Mouse (Mus musculus): ENCODE measurements around the gene Pla2g7. TPM values are rescaled to one million over a fixed set of nuclear protein-coding genes. Genes with fewer than 3 reads are reported as not detected.

The Pla2g7 gene
- polyA plus RNA-seq, 1 experiment from 2014 or later, result 8.4 TPM

DNA sequence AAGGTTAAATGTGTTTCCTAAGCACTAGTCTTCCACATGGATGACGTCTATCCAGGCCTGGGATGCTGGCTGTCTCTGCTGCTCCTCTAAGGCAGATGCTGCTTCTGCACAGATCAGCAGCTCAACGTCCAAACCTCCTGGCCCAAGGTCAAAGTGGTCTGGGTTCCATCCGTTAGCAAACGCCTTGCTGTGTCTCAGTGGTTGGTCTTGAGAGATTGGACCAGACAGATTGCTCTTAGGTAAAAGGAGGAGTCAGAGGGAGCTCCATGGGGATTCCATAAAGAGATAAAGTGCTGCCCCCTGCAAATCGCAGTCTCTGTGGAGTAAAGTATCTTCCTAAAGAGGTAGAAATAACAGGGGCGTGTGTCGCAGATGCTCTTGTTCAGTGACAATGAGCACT, 75.3 kb downstream of the Pla2g7 start:
- Histone ChIP-seq H3K36me3 (ENCODE audit: control insufficient read depth, insufficient read depth, low read length) (no peaks in the 10 kb centered on the region), H3K4me3 (ENCODE audit: low read depth, low read length) (no peak overlapping the region), H3K27me3 (ENCODE audit: control insufficient read depth, insufficient read depth, low read length) (no peaks in the 10 kb centered on the region), H3K4me2 (replicated peaks; ENCODE audit: low read depth, low read length) (no peak overlapping the region), H3K9me3 (ENCODE audit: control insufficient read depth, low read depth, low read length) (no peaks in the 10 kb centered on the region), H3K9ac (replicated peaks; ENCODE audit: low read depth, low read length) (no peak overlapping the region), H3K4me1 (ENCODE audit: control insufficient read depth, insufficient read depth, low read length) (no peaks in the 10 kb centered on the region), H3K27ac (ENCODE audit: low read length) (no peak overlapping the region)
- WGBS, result 73% methylated on average over 7 of the region's 7 CpGs
- no peak for ATAC-seq (ENCODE audit: insufficient number of reproducible peaks, insufficient read depth, low FRiP score, low read depth)

GRCm38 (mm10) chr17:43644375-43644774, 76.5 kb downstream of the Pla2g7 start:
- Histone ChIP-seq H3K9me3 (ENCODE audit: control insufficient read depth, low read depth, low read length) (no peaks in the 10 kb centered on the region), H3K4me3 (ENCODE audit: low read depth, low read length) (no peak overlapping the region), H3K4me1 (ENCODE audit: control insufficient read depth, insufficient read depth, low read length) (no peaks in the 10 kb centered on the region), H3K27me3 (ENCODE audit: control insufficient read depth, insufficient read depth, low read length) (no peaks in the 10 kb centered on the region), H3K4me2 (replicated peaks; ENCODE audit: low read depth, low read length) (no peak overlapping the region), H3K27ac (ENCODE audit: low read length) (no peak overlapping the region), H3K36me3 (ENCODE audit: control insufficient read depth, insufficient read depth, low read length) (no peaks in the 10 kb centered on the region), H3K9ac (replicated peaks; ENCODE audit: low read depth, low read length) (no peak overlapping the region)
- no peak for ATAC-seq (ENCODE audit: insufficient number of reproducible peaks, insufficient read depth, low FRiP score, low read depth)
- 77% methylated on average over 7 of the region's 7 CpGs for WGBS

DNA sequence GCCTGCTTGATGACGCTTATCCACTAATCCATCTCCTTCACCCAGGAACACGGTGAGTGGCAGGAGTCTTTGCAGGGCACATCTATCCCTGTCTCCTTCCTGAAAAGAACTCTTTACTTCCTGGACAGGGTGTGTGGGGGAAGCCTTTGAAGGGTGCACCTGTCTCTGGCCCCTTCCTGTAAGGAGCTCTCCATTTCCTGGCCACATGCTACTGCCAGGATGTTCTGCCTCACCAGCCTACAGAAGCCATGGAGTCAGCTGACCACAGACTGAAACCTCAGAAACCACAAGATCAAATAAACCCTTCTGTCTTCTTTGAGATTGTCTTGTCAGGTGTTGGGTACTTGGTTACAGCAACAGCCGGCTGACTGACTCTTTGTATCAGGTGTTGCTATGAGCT, 77.2 kb downstream of the Pla2g7 start:
- H3K27me3 ChIP-seq (ENCODE audit: control insufficient read depth, insufficient read depth, low read length), result no peaks in the 10 kb centered on the region
- no peaks in the 10 kb centered on the region for H3K36me3 ChIP-seq (ENCODE audit: control insufficient read depth, insufficient read depth, low read length)
- H3K4me3 ChIP-seq (ENCODE audit: low read depth, low read length), result no peak overlapping the region
- no peaks in the 10 kb centered on the region for H3K9me3 ChIP-seq (ENCODE audit: control insufficient read depth, low read depth, low read length)
- no peak overlapping the region for H3K4me2 ChIP-seq (replicated peaks; ENCODE audit: low read depth, low read length)
- WGBS, result 87% methylated on average over 3 of the region's 3 CpGs
- ATAC-seq (ENCODE audit: insufficient number of reproducible peaks, insufficient read depth, low FRiP score, low read depth), result no peak
- no peak overlapping the region for H3K9ac ChIP-seq (replicated peaks; ENCODE audit: low read depth, low read length)
- H3K4me1 ChIP-seq (ENCODE audit: control insufficient read depth, insufficient read depth, low read length), result no peaks in the 10 kb centered on the region
- H3K27ac ChIP-seq (ENCODE audit: low read length), result no peak overlapping the region

DNA sequence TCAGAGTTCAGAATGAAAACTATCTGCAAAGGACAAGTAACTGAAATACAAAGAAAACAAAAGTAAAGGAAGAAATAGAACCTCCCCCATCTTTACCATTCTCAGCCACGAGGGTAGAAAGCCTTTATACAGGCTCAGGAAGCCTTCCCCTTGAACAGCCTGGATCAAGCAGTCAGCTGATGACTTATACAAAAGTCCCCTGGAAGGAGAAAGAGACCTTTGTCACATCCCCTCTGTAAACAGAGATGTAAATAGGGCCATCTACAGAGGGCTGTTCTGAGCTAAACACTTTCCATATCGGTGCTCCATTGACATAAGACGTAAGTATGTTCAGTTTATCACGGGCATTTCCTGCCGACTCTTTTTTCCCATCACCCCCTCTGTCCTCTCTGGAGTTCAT, 79.0 kb downstream of the Pla2g7 start:
- no peaks in the 10 kb centered on the region for H3K9me3 ChIP-seq (ENCODE audit: control insufficient read depth, low read depth, low read length)
- no peak overlapping the region for H3K4me2 ChIP-seq (replicated peaks; ENCODE audit: low read depth, low read length)
- H3K27me3 ChIP-seq (ENCODE audit: control insufficient read depth, insufficient read depth, low read length), result no peaks in the 10 kb centered on the region
- no peak overlapping the region for H3K27ac ChIP-seq (ENCODE audit: low read length)
- no peaks in the 10 kb centered on the region for H3K4me1 ChIP-seq (ENCODE audit: control insufficient read depth, insufficient read depth, low read length)
- H3K36me3 ChIP-seq (ENCODE audit: control insufficient read depth, insufficient read depth, low read length), result no peaks in the 10 kb centered on the region
- 67% methylated on average over 5 of the region's 5 CpGs for WGBS
- no peak overlapping the region for H3K4me3 ChIP-seq (ENCODE audit: low read depth, low read length)
- no peak for ATAC-seq (ENCODE audit: insufficient number of reproducible peaks, insufficient read depth, low FRiP score, low read depth)
- no peak overlapping the region for H3K9ac ChIP-seq (replicated peaks; ENCODE audit: low read depth, low read length)

DNA sequence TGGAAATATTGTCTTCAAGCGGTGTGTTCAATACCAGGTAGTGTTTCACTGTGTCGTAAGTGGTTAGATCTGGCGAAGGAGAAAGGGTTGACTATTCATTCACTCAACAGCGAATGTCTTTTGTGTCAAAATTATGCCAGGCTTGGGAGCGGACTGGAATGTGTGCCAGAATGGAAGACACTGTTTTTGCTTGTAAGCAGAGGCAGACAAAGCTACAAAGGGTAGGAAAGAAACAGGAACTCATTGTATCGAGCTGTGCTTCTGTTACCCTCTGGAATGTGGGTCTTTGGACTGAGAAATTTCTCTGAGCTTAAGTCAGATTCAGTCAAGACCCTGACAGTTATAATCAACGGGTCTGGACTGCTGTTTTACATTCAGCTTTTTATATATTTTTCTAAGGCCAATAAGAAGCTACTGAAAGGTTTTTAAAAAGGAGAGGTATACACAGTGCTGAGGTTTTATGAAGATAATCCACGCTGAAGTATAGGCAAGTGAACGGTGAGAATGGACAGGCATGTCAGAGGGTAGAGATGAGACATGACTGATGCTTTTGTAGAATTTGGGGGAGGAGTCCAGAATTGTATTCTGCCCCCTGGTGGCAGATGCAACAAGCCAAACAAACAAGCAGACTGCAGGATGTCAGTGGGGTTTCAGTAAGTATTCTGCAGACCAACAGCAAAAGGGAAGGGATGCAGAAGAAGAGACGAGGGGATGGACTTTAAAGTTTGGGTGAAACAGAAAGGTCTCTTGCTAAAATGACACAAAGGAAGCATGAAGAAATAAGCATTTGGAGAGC, 81.9 kb downstream of the Pla2g7 start:
- ATAC-seq (ENCODE audit: insufficient number of reproducible peaks, insufficient read depth, low FRiP score, low read depth), result no peak
- no peaks in the 10 kb centered on the region for H3K9me3 ChIP-seq (ENCODE audit: control insufficient read depth, low read depth, low read length)
- no peak overlapping the region for H3K9ac ChIP-seq (replicated peaks; ENCODE audit: low read depth, low read length)
- no peak overlapping the region for H3K4me2 ChIP-seq (replicated peaks; ENCODE audit: low read depth, low read length)
- H3K4me1 ChIP-seq (ENCODE audit: control insufficient read depth, insufficient read depth, low read length), result no peaks in the 10 kb centered on the region
- no peak overlapping the region for H3K27ac ChIP-seq (ENCODE audit: low read length)
- H3K27me3 ChIP-seq (ENCODE audit: control insufficient read depth, insufficient read depth, low read length), result no peaks in the 10 kb centered on the region
- 84% methylated on average over 10 of the region's 10 CpGs for WGBS
- peaks cover 3% of the 10 kb centered on the region; the same call in 1 of the 2 replicates for H3K36me3 ChIP-seq (ENCODE audit: control insufficient read depth, insufficient read depth, low read length)
- H3K4me3 ChIP-seq (ENCODE audit: low read depth, low read length), result no peak overlapping the region

DNA sequence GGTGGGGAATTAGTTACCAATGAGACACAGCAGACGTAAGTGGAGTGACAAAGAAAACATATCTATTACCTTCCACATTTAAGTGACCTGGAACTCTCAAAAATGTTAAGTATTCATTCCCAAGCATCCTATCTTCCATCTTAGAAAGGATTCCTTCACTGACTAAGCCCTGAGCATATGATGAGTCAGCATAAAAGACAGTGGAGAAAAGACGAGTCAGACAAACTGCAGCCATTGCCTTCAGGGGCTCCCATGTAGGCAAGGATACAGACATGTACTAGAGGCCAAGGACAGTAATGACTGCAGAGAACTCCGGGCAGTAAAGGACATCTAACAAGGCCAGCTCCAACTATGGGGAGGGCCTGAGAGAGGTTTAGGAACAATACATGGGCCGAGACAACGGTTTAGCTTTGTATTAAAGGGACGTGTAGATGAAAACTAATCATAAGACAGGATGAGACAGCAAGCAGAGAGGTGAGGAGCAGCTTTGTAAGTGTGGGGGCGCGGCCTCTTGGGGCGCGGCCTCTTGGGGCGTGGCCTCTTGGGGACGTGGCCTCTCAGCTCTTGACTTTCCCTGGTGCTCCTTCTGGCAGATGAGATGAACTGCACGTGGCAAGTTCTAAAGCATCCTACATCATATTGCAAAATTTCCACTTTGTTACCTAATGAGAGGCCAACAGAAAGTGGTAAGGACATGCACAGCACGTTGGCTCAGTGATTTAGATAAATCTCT, 83.6 kb downstream of the Pla2g7 start:
- no peak for ATAC-seq (ENCODE audit: insufficient number of reproducible peaks, insufficient read depth, low FRiP score, low read depth)
- no peak overlapping the region for H3K9ac ChIP-seq (replicated peaks; ENCODE audit: low read depth, low read length)
- H3K27me3 ChIP-seq (ENCODE audit: control insufficient read depth, insufficient read depth, low read length), result no peaks in the 10 kb centered on the region
- H3K4me3 ChIP-seq (ENCODE audit: low read depth, low read length), result no peak overlapping the region
- H3K36me3 ChIP-seq (ENCODE audit: control insufficient read depth, insufficient read depth, low read length), result peaks cover 3% of the 10 kb centered on the region; the same call in 1 of the 2 replicates
- H3K9me3 ChIP-seq (ENCODE audit: control insufficient read depth, low read depth, low read length), result no peaks in the 10 kb centered on the region
- H3K4me2 ChIP-seq (replicated peaks; ENCODE audit: low read depth, low read length), result no peak overlapping the region
- WGBS, result 64% methylated on average over 14 of the region's 14 CpGs
- no peaks in the 10 kb centered on the region for H3K4me1 ChIP-seq (ENCODE audit: control insufficient read depth, insufficient read depth, low read length)
- no peak overlapping the region for H3K27ac ChIP-seq (ENCODE audit: low read length)

Other genes starting within 250 kb of the Pla2g7 start
- 11.4 and 11.6 TPM in 2 replicates for gene Adgrf5, start 207.6 kb upstream of the Pla2g7 start, polyA plus RNA-seq (2014; fragmentation: Nextera tagmentation; extraction: Ambion mirVana)
- 0.20 TPM in 1 of 2 replicates, not detected in the other for gene Mep1a, start 65.3 kb upstream of the Pla2g7 start, polyA plus RNA-seq (2014; fragmentation: Nextera tagmentation; extraction: Ambion mirVana)
- gene Ankrd66, start 24.5 kb upstream of the Pla2g7 start, polyA plus RNA-seq (2014; fragmentation: Nextera tagmentation; extraction: Ambion mirVana), result 0.19 TPM in 1 of 2 replicates, not detected in the other
- not detected in 2 replicates for gene Tdrd6, start 62.2 kb downstream of the Pla2g7 start, polyA plus RNA-seq (2014; fragmentation: Nextera tagmentation; extraction: Ambion mirVana)
- gene Slc25a27, start 99.1 kb downstream of the Pla2g7 start, polyA plus RNA-seq (2014; fragmentation: Nextera tagmentation; extraction: Ambion mirVana), result 17.9 and 19.1 TPM in 2 replicates
- 17.7 and 23.0 TPM in 2 replicates for gene Cyp39a1, start 99.3 kb downstream of the Pla2g7 start, polyA plus RNA-seq (2014; fragmentation: Nextera tagmentation; extraction: Ambion mirVana)
- gene Rcan2, start 233.3 kb downstream of the Pla2g7 start, polyA plus RNA-seq (2014; fragmentation: Nextera tagmentation; extraction: Ambion mirVana), result 10.1 and 11.0 TPM in 2 replicates